Mouse (Mus musculus): ENCODE results near the gene Dcaf4. TPM values are rescaled to one million over a fixed set of nuclear protein-coding genes. Genes with fewer than 3 reads are reported as not detected.

The Dcaf4 gene
- total RNA-seq, 2 experiments from 2014 or later, result 28.5 to 36.1 TPM

- no peak for DNase-seq (ENCODE audit: low spot score in 2 of 2)
These were observed 24.9 kb upstream of the Dcaf4 start for GRCm38 (mm10) chr12:83495248-83495960.

- no peak for DNase-seq (ENCODE audit: low spot score in 2 of 2)
These were observed 24.3 kb upstream of the Dcaf4 start for GRCm38 (mm10) chr12:83495961-83496282.

GRCm38 (mm10) chr12:83496336-83496735 is 23.9 kb upstream of the Dcaf4 start:
- DNase-seq (ENCODE audit: low spot score in 2 of 2), result no peak

GRCm38 (mm10) chr12:83496736-83497135 is 23.5 kb upstream of the Dcaf4 start:
- no peak for DNase-seq (ENCODE audit: low spot score in 2 of 2)

GRCm38 (mm10) chr12:83497959-83498358 is 22.3 kb upstream of the Dcaf4 start:
- DNase-seq (ENCODE audit: low spot score in 2 of 2), result no peak

GRCm38 (mm10) chr12:83499256-83499655 is 21.0 kb upstream of the Dcaf4 start:
- DNase-seq (ENCODE audit: low spot score in 2 of 2), result no peak

- DNase-seq (ENCODE audit: low spot score in 2 of 2), result peak in 1 of 2 experiments; percentile 67
These were observed 18.1 kb upstream of the Dcaf4 start for GRCm38 (mm10) chr12:83502190-83502589.

- DNase-seq (ENCODE audit: low spot score in 2 of 2), result no peak
These were observed 13.7 kb upstream of the Dcaf4 start for GRCm38 (mm10) chr12:83506543-83506942.

GRCm38 (mm10) chr12:83510586-83510985 is 9.7 kb upstream of the Dcaf4 start:
- DNase-seq (ENCODE audit: low spot score in 2 of 2), result no peak

GRCm38 (mm10) chr12:83512783-83513182 is 7.5 kb upstream of the Dcaf4 start:
- DNase-seq (ENCODE audit: low spot score in 2 of 2), result no peak

GRCm38 (mm10) chr12:83513185-83513584 is 7.1 kb upstream of the Dcaf4 start:
- no peak for DNase-seq (ENCODE audit: low spot score in 2 of 2)

GRCm38 (mm10) chr12:83514216-83514615 is 6.0 kb upstream of the Dcaf4 start:
- DNase-seq (ENCODE audit: low spot score in 2 of 2), result no peak

GRCm38 (mm10) chr12:83517580-83517979 is 2.7 kb upstream of the Dcaf4 start:
- no peak for DNase-seq (ENCODE audit: low spot score in 2 of 2)

GRCm38 (mm10) chr12:83521083-83521482 is 817 bp downstream of the Dcaf4 start:
- no peak for DNase-seq (ENCODE audit: low spot score in 2 of 2)

- no peak for DNase-seq (ENCODE audit: low spot score in 2 of 2)
These were observed 2.8 kb downstream of the Dcaf4 start for GRCm38 (mm10) chr12:83523056-83523455.

GRCm38 (mm10) chr12:83523892-83524291 is 3.6 kb downstream of the Dcaf4 start:
- DNase-seq (ENCODE audit: low spot score in 2 of 2), result no peak

GRCm38 (mm10) chr12:83524329-83524728 is 4.1 kb downstream of the Dcaf4 start:
- DNase-seq (ENCODE audit: low spot score in 2 of 2), result no peak

GRCm38 (mm10) chr12:83525822-83526544 is 5.7 kb downstream of the Dcaf4 start:
- DNase-seq (ENCODE audit: low spot score in 2 of 2), result no peak

GRCm38 (mm10) chr12:83527816-83528215 is 7.5 kb downstream of the Dcaf4 start:
- DNase-seq (ENCODE audit: low spot score in 2 of 2), result no peak

GRCm38 (mm10) chr12:83528665-83529064 is 8.4 kb downstream of the Dcaf4 start:
- DNase-seq (ENCODE audit: low spot score in 2 of 2), result no peak

GRCm38 (mm10) chr12:83531992-83532391 is 11.7 kb downstream of the Dcaf4 start:
- no peak for DNase-seq (ENCODE audit: low spot score in 2 of 2)

- DNase-seq (ENCODE audit: low spot score in 2 of 2), result no peak
These were observed 12.7 kb downstream of the Dcaf4 start for GRCm38 (mm10) chr12:83532966-83533365.

- no peak for DNase-seq (ENCODE audit: low spot score in 2 of 2)
These were observed 13.9 kb downstream of the Dcaf4 start for GRCm38 (mm10) chr12:83534190-83534589.
